Mouse (Mus musculus) testis, adult 2 months (tissue): ENCODE measurements at regions not wholly inside any gene's neighbourhood (a gene's known extent, or its start where the extent isn't known, plus 50 kb on each side); places are given as distances from the start of the nearest gene placed in this dataset.

Experiments
- H3K27ac ChIP-seq: fragments of 200-500 bp; 2 replicates; pipeline ENCODE4 v1.5.1; 2012; ENCODE audit warnings: low read depth, low read length; ENCODE audit not compliant: control insufficient read depth, insufficient read depth
- H3K27me3 ChIP-seq: fragments of 200-500 bp; 2 replicates; pipeline ENCODE4 v1.6.1; 2012; ENCODE audit warnings: mild to moderate bottlenecking, low read length, moderate library complexity; ENCODE audit not compliant: control insufficient read depth, insufficient read depth
- H3K36me3 ChIP-seq: fragments of 200-500 bp; 2 replicates; pipeline ENCODE4 v1.6.1; 2012; ENCODE audit warnings: mild to moderate bottlenecking, low read length; ENCODE audit not compliant: control insufficient read depth, insufficient read depth
- H3K4me1 ChIP-seq: fragments of 200-500 bp; 2 replicates; pipeline ENCODE4 v1.6.1; 2012; ENCODE audit warnings: low read length; ENCODE audit not compliant: control insufficient read depth, insufficient read depth
- H3K4me3 ChIP-seq: fragments of 200-500 bp; 2 replicates; pipeline ENCODE4 v1.5.1; 2012; ENCODE audit warnings: low read depth, mild to moderate bottlenecking, low read length, moderate library complexity, mixed read lengths; ENCODE audit not compliant: control insufficient read depth
- CTCF ChIP-seq: fragments of 200-500 bp; IDR thresholded peaks from 2 replicates; pipeline ENCODE4 v1.5.1; 2012; ENCODE audit warnings: low read depth, mild to moderate bottlenecking, inconsistent platforms, low read length, moderate library complexity; ENCODE audit not compliant: control insufficient read depth, insufficient read depth, insufficient replicate concordance
- POLR2A ChIP-seq: fragments of 200-500 bp; IDR thresholded peaks from 2 replicates; pipeline ENCODE4 v1.6.1; 2012; ENCODE audit warnings: low read depth, mild to moderate bottlenecking, inconsistent platforms, low read length, moderate library complexity; ENCODE audit not compliant: control insufficient read depth

DNA sequence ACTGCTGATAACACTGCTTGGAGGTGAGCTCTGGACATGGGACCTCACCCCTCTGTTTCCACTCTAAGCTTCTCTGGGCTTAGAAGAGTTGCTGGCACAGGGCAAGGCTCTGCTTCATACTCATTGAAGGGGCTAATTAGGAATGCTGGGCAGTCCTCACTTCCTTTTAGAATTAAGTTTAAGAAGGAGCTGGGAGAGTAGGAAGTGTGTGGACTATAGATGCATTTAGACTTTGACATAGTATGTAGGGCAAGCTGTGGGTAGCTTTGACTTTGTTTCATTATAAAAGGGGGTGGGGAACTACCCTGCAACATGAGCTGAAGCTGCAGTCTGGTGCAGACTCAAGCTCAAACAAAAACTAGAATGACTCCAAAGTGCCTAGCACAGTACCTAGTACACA, 378.5 kb downstream of the Sox11 start:
- H3K27me3 ChIP-seq, result no peaks in the 10 kb centered on the region
- no peaks in the 10 kb centered on the region; the same call in 1 of the 2 replicates for H3K4me1 ChIP-seq
- no peak overlapping the region for H3K4me3 ChIP-seq
- TF ChIP-seq CTCF (no peak), POLR2A (no peak)
- no peaks in the 10 kb centered on the region for H3K36me3 ChIP-seq
- H3K27ac ChIP-seq, result no peak overlapping the region

DNA sequence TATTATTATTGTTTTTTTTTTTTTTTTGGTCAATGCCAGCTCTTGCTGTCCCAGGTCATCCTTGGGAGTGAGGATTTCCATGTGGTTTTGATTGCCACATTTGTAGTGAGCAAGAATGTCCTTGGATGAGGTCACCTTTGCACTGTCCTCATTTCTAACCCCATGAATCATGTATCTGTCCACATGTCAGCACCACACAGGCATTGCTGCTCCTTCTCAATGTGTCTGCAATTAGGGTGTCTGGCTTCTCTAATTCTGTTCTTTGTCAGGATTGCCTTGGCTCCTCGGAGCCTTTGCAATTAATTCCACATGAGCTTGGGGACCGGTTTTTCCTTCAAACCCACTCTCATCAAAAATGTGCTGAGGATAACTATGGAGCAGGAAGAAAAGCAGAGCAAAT, 402.5 kb downstream of the Sox11 start:
- no peak overlapping the region for H3K27ac ChIP-seq
- TF ChIP-seq POLR2A (no peak), CTCF (no peak)
- no peaks in the 10 kb centered on the region for H3K27me3 ChIP-seq
- no peak overlapping the region for H3K4me3 ChIP-seq
- no peaks in the 10 kb centered on the region for H3K36me3 ChIP-seq
- no peaks in the 10 kb centered on the region for H3K4me1 ChIP-seq

DNA sequence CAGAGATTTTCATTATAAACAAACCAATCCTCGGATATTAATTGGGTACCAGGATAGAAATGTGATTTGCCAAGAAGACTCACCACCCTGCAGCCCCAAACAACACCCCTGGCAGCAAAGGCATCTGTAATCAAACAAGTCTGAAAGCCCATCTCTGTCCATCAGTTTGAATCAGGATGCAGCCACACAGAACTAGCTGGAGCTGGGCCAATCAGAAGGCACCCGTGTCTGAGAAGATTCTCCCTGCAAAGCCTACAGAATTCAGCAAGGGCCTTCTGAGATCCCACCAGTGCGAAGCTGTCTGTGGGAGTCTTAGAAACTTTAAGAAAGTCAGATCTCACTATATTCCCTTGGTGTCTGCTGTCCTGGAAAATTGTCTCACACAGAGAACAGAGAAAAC, 404.5 kb downstream of the Sox11 start:
- no peak overlapping the region for H3K4me3 ChIP-seq
- H3K27me3 ChIP-seq, result no peaks in the 10 kb centered on the region
- TF ChIP-seq CTCF (no peak), POLR2A (no peak)
- no peaks in the 10 kb centered on the region for H3K4me1 ChIP-seq
- no peak overlapping the region for H3K27ac ChIP-seq
- no peaks in the 10 kb centered on the region for H3K36me3 ChIP-seq

DNA sequence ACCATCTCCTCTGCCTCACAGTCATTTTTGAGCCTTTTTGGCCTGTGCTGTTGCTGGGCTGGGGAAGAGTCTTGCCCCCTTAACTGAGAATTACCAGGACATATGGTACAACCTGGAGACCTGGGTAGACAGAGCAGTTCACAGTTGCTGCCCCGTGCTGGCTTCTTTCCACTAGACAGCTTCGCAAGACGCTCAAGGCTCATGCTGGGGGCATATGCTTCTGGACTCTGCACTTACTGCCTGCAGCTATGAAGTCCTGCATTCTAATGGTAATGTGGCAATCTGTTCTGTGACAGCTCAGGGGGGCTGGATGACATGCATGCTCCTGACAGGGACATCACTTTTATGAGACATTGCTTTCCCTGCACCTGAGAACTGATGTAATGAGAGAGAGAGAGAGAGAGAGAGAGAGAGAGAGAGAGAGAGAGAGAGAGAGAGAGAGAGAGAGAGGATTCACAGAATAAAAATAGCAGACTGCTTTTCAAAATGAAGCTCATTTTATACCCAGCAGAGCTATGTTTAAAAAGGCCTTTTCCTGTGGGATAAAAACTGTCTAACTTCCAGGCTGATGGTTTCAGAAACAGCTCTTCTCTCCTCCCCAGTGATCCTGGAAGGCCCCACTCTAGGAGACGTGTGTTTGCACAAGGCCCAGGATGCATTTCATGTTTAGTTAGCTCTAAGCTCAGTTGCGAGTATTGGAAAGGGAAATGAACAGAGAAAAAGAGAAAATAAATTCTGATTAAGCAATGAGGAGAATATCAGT, 405.5 kb downstream of the Sox11 start:
- Histone ChIP-seq H3K36me3 (no peaks in the 10 kb centered on the region), H3K4me3 (no peak overlapping the region), H3K27me3 (no peaks in the 10 kb centered on the region), H3K27ac (no peak overlapping the region), H3K4me1 (no peaks in the 10 kb centered on the region)
- TF ChIP-seq POLR2A (no peak), CTCF (no peak)

GRCm38 (mm10) chr12:26930155-26930867, 412.1 kb downstream of the Sox11 start:
- Histone ChIP-seq H3K36me3 (no peaks in the 10 kb centered on the region), H3K27ac (no peak overlapping the region), H3K27me3 (no peaks in the 10 kb centered on the region), H3K4me1 (no peaks in the 10 kb centered on the region), H3K4me3 (no peak overlapping the region)
- no peak for TF ChIP-seq POLR2A
- no peak for TF ChIP-seq CTCF

DNA sequence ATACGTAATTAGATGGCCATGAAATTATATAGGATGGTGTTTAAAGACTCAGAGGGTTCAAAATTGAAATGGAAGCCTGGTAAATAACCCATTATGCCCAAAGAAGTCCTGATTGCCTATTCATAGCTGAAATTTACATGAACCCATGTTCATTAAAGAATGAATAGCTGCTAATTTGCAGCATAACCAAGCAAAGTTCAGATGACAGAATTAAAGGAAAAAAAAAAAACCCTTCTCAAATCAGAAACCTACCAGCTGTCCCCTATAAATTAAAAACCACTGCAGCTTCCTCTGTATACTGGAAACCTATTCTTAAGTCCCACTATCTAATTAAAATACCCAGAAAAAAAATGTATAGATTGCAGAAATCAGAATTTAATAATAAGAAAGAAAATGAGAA, 436.2 kb downstream of the Sox11 start:
- Histone ChIP-seq H3K27ac (no peak overlapping the region), H3K36me3 (no peaks in the 10 kb centered on the region), H3K4me3 (no peak overlapping the region), H3K27me3 (no peaks in the 10 kb centered on the region), H3K4me1 (peaks cover 2% of the 10 kb centered on the region)
- TF ChIP-seq POLR2A, result no peak
- TF ChIP-seq CTCF, result no peak

- Histone ChIP-seq H3K4me1 (peaks cover 2% of the 10 kb centered on the region), H3K36me3 (no peaks in the 10 kb centered on the region), H3K27me3 (no peaks in the 10 kb centered on the region), H3K4me3 (no peak overlapping the region), H3K27ac (no peak overlapping the region)
- no peak for TF ChIP-seq CTCF
- no peak for TF ChIP-seq POLR2A
These were observed 434.9 kb downstream of the Cmpk2 start for GRCm38 (mm10) chr12:26903894-26904272.

- no peak overlapping the region for H3K27ac ChIP-seq
- TF ChIP-seq CTCF, result no peak
- TF ChIP-seq POLR2A, result no peak
- no peaks in the 10 kb centered on the region for H3K36me3 ChIP-seq
- H3K4me3 ChIP-seq, result no peak overlapping the region
- H3K27me3 ChIP-seq, result no peaks in the 10 kb centered on the region
- peaks cover 2% of the 10 kb centered on the region for H3K4me1 ChIP-seq
These were observed 434.3 kb downstream of the Cmpk2 start for GRCm38 (mm10) chr12:26903073-26903893.
